Mouse (Mus musculus) midbrain, postnatal 0 days (tissue): ENCODE measurements around the gene Tmem234. TPM values are rescaled to one million over a fixed set of nuclear protein-coding genes. Genes with fewer than 3 reads are reported as not detected.

Experiments used
- ATAC-seq: fragments of 200-750 bp; cut with Nextera tagmentation; 2 replicates; pipeline ENCODE4 v1.8.0; 2017; ENCODE audit warnings: moderate number of reproducible peaks, mild to moderate bottlenecking, moderate TSS enrichment, moderate library complexity; ENCODE audit not compliant: low FRiP score
- DNase-seq: peaks from one replicate; pipeline ENCODE4 v3.0.0-alpha.2; 2015; ENCODE audit warnings: low spot score
- H3K27ac ChIP-seq: fragments of 300-500 bp; sonication (generic); 2 replicates; pipeline ENCODE4 v1.5.1; 2014; ENCODE audit warnings: low read depth, mild to moderate bottlenecking, low read length, mixed read lengths
- H3K27me3 ChIP-seq: fragments of 300-500 bp; sonication (generic); 2 replicates; pipeline ENCODE4 v1.6.1; 2014; ENCODE audit warnings: low read length, control low read depth, mixed read lengths; ENCODE audit not compliant: insufficient read depth
- H3K36me3 ChIP-seq: fragments of 300-500 bp; sonication (generic); 2 replicates; pipeline ENCODE4 v1.6.1; 2014; ENCODE audit warnings: low read length, control low read depth, mixed read lengths; ENCODE audit not compliant: insufficient read depth
- H3K4me1 ChIP-seq: fragments of 300-500 bp; sonication (generic); 2 replicates; pipeline ENCODE4 v1.6.1; 2014; ENCODE audit warnings: mild to moderate bottlenecking, control low read depth, antibody characterized with exemption, low read length, mixed read lengths; ENCODE audit not compliant: insufficient read depth
- H3K4me2 ChIP-seq: fragments of 300-500 bp; sonication (generic); 2 replicates; pipeline ENCODE4 v1.6.1; 2014; ENCODE audit warnings: low read depth, mild to moderate bottlenecking, low read length, mixed read lengths; ENCODE audit not compliant: poor library complexity, severe bottlenecking
- H3K4me3 ChIP-seq: fragments of 300-500 bp; sonication (generic); 2 replicates; pipeline ENCODE4 v1.5.1; 2014; ENCODE audit warnings: low read depth, mild to moderate bottlenecking, low read length, moderate library complexity
- H3K9ac ChIP-seq: fragments of 300-500 bp; sonication (generic); replicated peaks from 2 replicates; pipeline ENCODE4 v1.6.1; 2014; ENCODE audit warnings: mild to moderate bottlenecking, low read length, moderate library complexity, mixed read lengths; ENCODE audit not compliant: poor library complexity, severe bottlenecking
- H3K9me3 ChIP-seq: fragments of 300-500 bp; sonication (generic); 2 replicates; pipeline ENCODE4 v1.6.1; 2016; ENCODE audit warnings: low read length, control low read depth
- CTCF ChIP-seq: IDR thresholded peaks from 2 replicates; pipeline ENCODE4 v1.5.1; 2016; ENCODE audit warnings: antibody characterized with exemption, mild to moderate bottlenecking
- WGBS: fragments of 180-500 bp; shearing (Covaris S2); extraction: QIAGEN DNeasy Blood & Tissue Kit; methylation state at CpG from one replicate; pipeline ENCODE4 v1.1.7; 2014; 5-methylcytosine and 5-hydroxymethylcytosine counted together
- polyA plus RNA-seq: library from polyadenylated mRNA; unstranded; fragments of >200 nt; fragmentation: Nextera tagmentation; extraction: Ambion mirVana; gene quantifications from 2 replicates; pipeline ENCODE4 v1.2.1, GENCODE M21; 2015
- total RNA-seq: library from RNA; depleted of rRNA; stranded (reverse); fragments of >200 nt; gene quantifications from 2 replicates; pipeline ENCODE4 v1.2.3, GENCODE M21; 2014

Tmem234 gene
- total and polyA plus RNA-seq, 2 experiments from 2014 or later, result 189 to 210 TPM

- H3K36me3 ChIP-seq, result peaks cover 3% of the 10 kb centered on the region; the same call in 1 of the 2 replicates
- no peak for DNase-seq
- no peak for TF ChIP-seq CTCF
- peak overlapping the region; percentile 52 for H3K4me3 ChIP-seq
- ATAC-seq, result no peak
- WGBS, result 95% methylated on average over 5 of the region's 5 CpGs
- peak overlapping the region; percentile 80 for H3K4me2 ChIP-seq
- H3K27ac ChIP-seq, result peak overlapping the region; percentile 95
- H3K4me1 ChIP-seq, result peaks cover 23% of the 10 kb centered on the region
- peak overlapping the region; percentile 87 for H3K9ac ChIP-seq
- no peaks in the 10 kb centered on the region for H3K27me3 ChIP-seq
- no peaks in the 10 kb centered on the region for H3K9me3 ChIP-seq
Observed at GRCm38 (mm10) chr4:129618031-129618430, 17.6 kb downstream of the Tmem234 start.

- Histone ChIP-seq H3K9me3 (no peaks in the 10 kb centered on the region), H3K4me3 (peak within 1 kb of the TSS; percentile 52), H3K36me3 (peaks cover 3% of the 10 kb centered on the region; the same call in 1 of the 2 replicates), H3K27ac (peak within 1 kb of the TSS; percentile 95), H3K4me2 (peak within 1 kb of the TSS; percentile 80), H3K27me3 (no peaks in the 10 kb centered on the region), H3K4me1 (peaks cover 23% of the 10 kb centered on the region), H3K9ac (peak within 1 kb of the TSS; percentile 87)
- DNase-seq (peak; percentile 97), ATAC-seq (peak; percentile 88)
- WGBS, result 3% methylated on average over 43 of the region's 44 CpGs
- TF ChIP-seq CTCF, result peak; percentile 50; the same call in 1 of the 2 replicates
Observed at GRCm38 (mm10) chr4:129618786-129619691, 18.6 kb downstream of the Tmem234 start, which contains the start of gene Iqcc. Gene Iqcc (minus strand): TSS chr4:129619099.

- Histone ChIP-seq H3K36me3 (peaks cover 3% of the 10 kb centered on the region; the same call in 1 of the 2 replicates), H3K4me1 (peaks cover 31% of the 10 kb centered on the region), H3K27me3 (no peaks in the 10 kb centered on the region), H3K27ac (no peak overlapping the region), H3K4me3 (no peak overlapping the region), H3K9ac (no peak overlapping the region), H3K4me2 (no peak overlapping the region), H3K9me3 (no peaks in the 10 kb centered on the region)
- no peak for ATAC-seq
- no peak for DNase-seq
- WGBS, result 89% methylated on average over 11 of the region's 11 CpGs
- TF ChIP-seq CTCF, result no peak
Observed at GRCm38 (mm10) chr4:129620419-129621282, 20.2 kb downstream of the Tmem234 start.

- TF ChIP-seq CTCF, result no peak
- Histone ChIP-seq H3K4me3 (no peak overlapping the region), H3K9ac (no peak overlapping the region), H3K27me3 (no peaks in the 10 kb centered on the region), H3K4me1 (peaks cover 31% of the 10 kb centered on the region), H3K9me3 (no peaks in the 10 kb centered on the region), H3K36me3 (peaks cover 4% of the 10 kb centered on the region), H3K4me2 (peak overlapping the region; percentile 89; the same call in 1 of the 2 replicates), H3K27ac (no peak overlapping the region)
- 82% methylated on average over 8 of the region's 8 CpGs for WGBS
- DNase-seq, result no peak
- no peak for ATAC-seq
Observed at GRCm38 (mm10) chr4:129621283-129621841, 20.9 kb downstream of the Tmem234 start.

GRCm38 (mm10) chr4:129622120-129622802, 21.8 kb downstream of the Tmem234 start:
- H3K9me3 ChIP-seq, result no peaks in the 10 kb centered on the region
- H3K27ac ChIP-seq, result peak overlapping the region; percentile 96
- H3K4me2 ChIP-seq, result peak overlapping the region; percentile 89
- no peaks in the 10 kb centered on the region for H3K27me3 ChIP-seq
- WGBS, result 79% methylated on average over 11 of the region's 11 CpGs
- DNase-seq, result no peak
- no peak for TF ChIP-seq CTCF
- peaks cover 31% of the 10 kb centered on the region for H3K4me1 ChIP-seq
- peak overlapping the region; percentile 81 for H3K9ac ChIP-seq
- H3K36me3 ChIP-seq, result peaks cover 11% of the 10 kb centered on the region
- ATAC-seq, result no peak
- peak overlapping the region; percentile 59 for H3K4me3 ChIP-seq
